In genomic region chr6:38778887-38779286, GRCm38 (mm10) we compare ENCODE assay signal across 16 mouse cellular contexts.
DNase-seq lines count a peak whose midpoint lies in the region; ATAC-seq and TF ChIP-seq lines count a peak whose summit lies in the region.
"Had no signal": no experiment of that assay in that cellular context is flagged by ENCODE, and none has a peak within 500 bp of the region (broad histone marks: within the 10 kb centered on the region; RNA-seq: fewer than 3 reads in every experiment).

No protein-coding gene starts in this region.

- no peaks in the 10 kb centered on the region for H3K36me3 ChIP-seq in intestine, embryonic 15.5 days
- peaks cover 5% of the 10 kb centered on the region; the same call in 1 of the 2 replicates for H3K36me3 ChIP-seq in intestine, postnatal 0 days (ENCODE audit: control insufficient read depth, insufficient read depth)
- H3K36me3 ChIP-seq in liver, embryonic 11.5 days (ENCODE audit: control insufficient read depth, insufficient read depth, low read length): no peaks in the 10 kb centered on the region
- no peaks in the 10 kb centered on the region for H3K36me3 ChIP-seq in stomach, embryonic 15.5 days
- no peaks in the 10 kb centered on the region for H3K36me3 ChIP-seq in midbrain, embryonic 14.5 days (ENCODE audit: control insufficient read depth, insufficient read depth, low read length)
- H3K36me3 ChIP-seq: forebrain, embryonic 15.5 days; hindbrain, embryonic 13.5 days; neural tube, embryonic 13.5 days had no signal

- DNase-seq in c-Kit-positive CD71-negative TER-119-negative erythroid progenitor cells, embryonic 14.5 days (ENCODE audit: low read depth): peak; percentile 29
- DNase-seq in liver, embryonic 11.5 days (ENCODE audit: low spot score): no peak
- no peak for DNase-seq in midbrain, embryonic 14.5 days
- no peak for DNase-seq in spleen, postnatal 4 days (ENCODE audit: low spot score in 2 of 2)
- DNase-seq: cerebellum, adult 9-10 months; heart, adult 18-20 months; kidney, adult 8-10 months; kidney, postnatal 36 days; lung, adult 18-20 months; thymus, postnatal 25 days had no signal

- peak; percentile 58; the same call in 1 of the 2 replicates for ATAC-seq in intestine, embryonic 15.5 days
- no peak for ATAC-seq in intestine, postnatal 0 days
- peak; percentile 97 for ATAC-seq in liver, embryonic 11.5 days (replicated peaks; ENCODE audit: low FRiP score)
- peak; percentile 66; the same call in 1 of the 2 replicates for ATAC-seq in stomach, embryonic 15.5 days (ENCODE audit: insufficient read depth, low FRiP score, low read depth)
- no peak for ATAC-seq in midbrain, embryonic 14.5 days (ENCODE audit: low FRiP score, low TSS enrichment)
- ATAC-seq: forebrain, embryonic 15.5 days had no signal

- H3K4me1 ChIP-seq in intestine, embryonic 15.5 days (replicated peaks): 0 out of 2 replicates have a peak, but pooled peaks cover 2% of the 10 kb centered on the region
- H3K4me1 ChIP-seq in intestine, postnatal 0 days (replicated peaks; ENCODE audit: control insufficient read depth, insufficient read depth, low read length): no peaks in the 10 kb centered on the region
- peaks cover 19% of the 10 kb centered on the region for H3K4me1 ChIP-seq in liver, embryonic 11.5 days (replicated peaks; ENCODE audit: control insufficient read depth, insufficient read depth, low read length)
- no peaks in the 10 kb centered on the region; the same call in 1 of the 2 replicates for H3K4me1 ChIP-seq in stomach, embryonic 15.5 days
- H3K4me1 ChIP-seq in midbrain, embryonic 14.5 days (ENCODE audit: control insufficient read depth, insufficient read depth, low read length): no peaks in the 10 kb centered on the region; the same call in 1 of the 2 replicates
- H3K4me1 ChIP-seq: hindbrain, embryonic 13.5 days had no signal

- no peak overlapping the region for H3K4me2 ChIP-seq in intestine, embryonic 15.5 days (replicated peaks)
- H3K4me2 ChIP-seq in intestine, postnatal 0 days (replicated peaks; ENCODE audit: low read depth): no peak overlapping the region
- peak overlapping the region; percentile 44 for H3K4me2 ChIP-seq in liver, embryonic 11.5 days
- H3K4me2 ChIP-seq in stomach, embryonic 15.5 days: no peak overlapping the region
- H3K4me2 ChIP-seq in midbrain, embryonic 14.5 days (ENCODE audit: low read length): no peak overlapping the region
- H3K4me2 ChIP-seq: forebrain, embryonic 15.5 days; hindbrain, embryonic 13.5 days; neural tube, embryonic 13.5 days had no signal

- H3K9me3 ChIP-seq in intestine, embryonic 15.5 days: no peaks in the 10 kb centered on the region
- H3K9me3 ChIP-seq in intestine, postnatal 0 days (ENCODE audit: control insufficient read depth): no peaks in the 10 kb centered on the region
- no peaks in the 10 kb centered on the region for H3K9me3 ChIP-seq in liver, embryonic 11.5 days (ENCODE audit: control insufficient read depth, low read length)
- no peaks in the 10 kb centered on the region for H3K9me3 ChIP-seq in stomach, embryonic 15.5 days
- H3K9me3 ChIP-seq in midbrain, embryonic 14.5 days (ENCODE audit: control insufficient read depth, low read length): no peaks in the 10 kb centered on the region
- H3K9me3 ChIP-seq: forebrain, embryonic 15.5 days; hindbrain, embryonic 13.5 days; neural tube, embryonic 13.5 days had no signal

- H3K4me3 ChIP-seq in intestine, embryonic 15.5 days (replicated peaks): no peak overlapping the region
- H3K4me3 ChIP-seq in intestine, postnatal 0 days (ENCODE audit: low read depth, low read length): no peak overlapping the region
- no peak overlapping the region for H3K4me3 ChIP-seq in liver, embryonic 11.5 days (ENCODE audit: low read depth, low read length)
- H3K4me3 ChIP-seq in stomach, embryonic 15.5 days (replicated peaks): no peak overlapping the region
- H3K4me3 ChIP-seq in midbrain, embryonic 14.5 days (replicated peaks; ENCODE audit: low read depth, low read length): no peak overlapping the region
- H3K4me3 ChIP-seq: forebrain, embryonic 15.5 days; hindbrain, embryonic 13.5 days; neural tube, embryonic 13.5 days had no signal

- no peaks in the 10 kb centered on the region for H3K27me3 ChIP-seq in intestine, embryonic 15.5 days (replicated peaks)
- H3K27me3 ChIP-seq in intestine, postnatal 0 days (replicated peaks; ENCODE audit: control insufficient read depth, insufficient read depth, low read length): no peaks in the 10 kb centered on the region
- H3K27me3 ChIP-seq in liver, embryonic 11.5 days (replicated peaks; ENCODE audit: control insufficient read depth, insufficient read depth, low read length): no peaks in the 10 kb centered on the region
- H3K27me3 ChIP-seq in stomach, embryonic 15.5 days (replicated peaks): no peaks in the 10 kb centered on the region
- H3K27me3 ChIP-seq in midbrain, embryonic 14.5 days (ENCODE audit: control insufficient read depth, insufficient read depth, low read length): no peaks in the 10 kb centered on the region
- H3K27me3 ChIP-seq: forebrain, embryonic 15.5 days; hindbrain, embryonic 13.5 days; neural tube, embryonic 13.5 days had no signal

- H3K9ac ChIP-seq in intestine, embryonic 15.5 days: no peak overlapping the region
- H3K9ac ChIP-seq in intestine, postnatal 0 days (ENCODE audit: low read depth, low read length): no peak overlapping the region
- no peak overlapping the region; the same call in 1 of the 2 replicates for H3K9ac ChIP-seq in liver, embryonic 11.5 days (ENCODE audit: low read depth, low read length)
- no peak overlapping the region for H3K9ac ChIP-seq in stomach, embryonic 15.5 days
- no peak overlapping the region for H3K9ac ChIP-seq in midbrain, embryonic 14.5 days (replicated peaks; ENCODE audit: low read length)
- H3K9ac ChIP-seq: forebrain, embryonic 15.5 days; hindbrain, embryonic 13.5 days; neural tube, embryonic 13.5 days had no signal

- TF ChIP-seq CTCF in intestine, postnatal 0 days (IDR thresholded peaks at IDR 0.05; ENCODE audit: low read depth): no peak

- H3K27ac ChIP-seq in intestine, embryonic 15.5 days: no peak overlapping the region
- H3K27ac ChIP-seq in intestine, postnatal 0 days (ENCODE audit: low read depth, low read length): no peak overlapping the region
- peak overlapping the region; percentile 77 for H3K27ac ChIP-seq in liver, embryonic 11.5 days (ENCODE audit: low read depth, low read length)
- no peak overlapping the region for H3K27ac ChIP-seq in stomach, embryonic 15.5 days
- no peak overlapping the region for H3K27ac ChIP-seq in midbrain, embryonic 14.5 days (replicated peaks; ENCODE audit: low read depth, low read length)
- H3K27ac ChIP-seq: forebrain, embryonic 15.5 days; hindbrain, embryonic 13.5 days had no signal

Comparison
In these comparisons a context has a peak if more than half of its experiments do, and no peak if none do; other contexts are left out.
1. ATAC-seq: peak in intestine, embryonic 15.5 days (single experiment), liver, embryonic 11.5 days (single experiment) and stomach, embryonic 15.5 days (single experiment); none in intestine, postnatal 0 days (single experiment) and midbrain, embryonic 14.5 days (single experiment).